Mouse (Mus musculus): ENCODE results near the gene Stag3. TPM values are rescaled to one million over a fixed set of nuclear protein-coding genes. Genes with fewer than 3 reads are reported as not detected.

The Stag3 gene
- polyA plus RNA-seq, 1 experiment: 0.05 TPM

- peaks cover 3% of the 10 kb centered on the region for H3K36me3 ChIP-seq (ENCODE audit: control insufficient read depth, insufficient read depth)
- peak within 1 kb of the TSS; percentile 52 for H3K4me3 ChIP-seq (ENCODE audit: insufficient read depth, poor library complexity, severe bottlenecking)
- peak within 1 kb of the TSS; percentile 56 for H3ac ChIP-seq (ENCODE audit: control insufficient read depth, insufficient read length, low read depth)
- no peaks in the 10 kb centered on the region for H3K79me2 ChIP-seq (ENCODE audit: control insufficient read depth, insufficient read depth)
- TF ChIP-seq MAX (IDR thresholded peaks at IDR 0.05) (peak; percentile 8), MYOG (IDR thresholded peaks at IDR 0.05; ENCODE audit: control insufficient read depth, extremely low read depth, insufficient read length) (no peak), FOSL1 (IDR thresholded peaks at IDR 0.05; ENCODE audit: insufficient read depth, low read length, poor library complexity, severe bottlenecking) (no peak), MYOD1 (IDR thresholded peaks at IDR 0.05; ENCODE audit: control insufficient read depth, insufficient read length, low read depth) (no peak), USF1 (IDR thresholded peaks at IDR 0.05; ENCODE audit: low read depth) (peak; percentile 87), CTCF (IDR thresholded peaks at IDR 0.05; ENCODE audit: control insufficient read depth, insufficient read depth, insufficient read length) (no peak), CEBPB (IDR thresholded peaks at IDR 0.05; ENCODE audit: low read depth) (no peak)
- H3K79me3 ChIP-seq (ENCODE audit: low read depth): no peaks in the 10 kb centered on the region
- H3K27me3 ChIP-seq (ENCODE audit: control insufficient read depth, insufficient read depth, insufficient read length): no peaks in the 10 kb centered on the region
Observed at GRCm38 (mm10) chr5:138255353-138256093, 24.5 kb upstream of the Stag3 start, which contains the start of gene Lamtor4. Gene Lamtor4, plus strand, starts transcription at chr5:138255482.

GRCm38 (mm10) chr5:138256094-138256467 lies 24.0 kb upstream of the Stag3 start:
- TF ChIP-seq MYOG (IDR thresholded peaks at IDR 0.05; ENCODE audit: control insufficient read depth, extremely low read depth, insufficient read length): no peak
- Histone ChIP-seq H3K79me2 (ENCODE audit: control insufficient read depth, insufficient read depth) (no peaks in the 10 kb centered on the region), H3ac (ENCODE audit: control insufficient read depth, insufficient read length, low read depth) (peak overlapping the region; percentile 56), H3K79me3 (ENCODE audit: low read depth) (no peaks in the 10 kb centered on the region), H3K36me3 (ENCODE audit: control insufficient read depth, insufficient read depth) (peaks cover 3% of the 10 kb centered on the region), H3K4me3 (ENCODE audit: insufficient read depth, poor library complexity, severe bottlenecking) (peak overlapping the region; percentile 52), H3K27me3 (ENCODE audit: control insufficient read depth, insufficient read depth, insufficient read length) (no peaks in the 10 kb centered on the region)

DNA sequence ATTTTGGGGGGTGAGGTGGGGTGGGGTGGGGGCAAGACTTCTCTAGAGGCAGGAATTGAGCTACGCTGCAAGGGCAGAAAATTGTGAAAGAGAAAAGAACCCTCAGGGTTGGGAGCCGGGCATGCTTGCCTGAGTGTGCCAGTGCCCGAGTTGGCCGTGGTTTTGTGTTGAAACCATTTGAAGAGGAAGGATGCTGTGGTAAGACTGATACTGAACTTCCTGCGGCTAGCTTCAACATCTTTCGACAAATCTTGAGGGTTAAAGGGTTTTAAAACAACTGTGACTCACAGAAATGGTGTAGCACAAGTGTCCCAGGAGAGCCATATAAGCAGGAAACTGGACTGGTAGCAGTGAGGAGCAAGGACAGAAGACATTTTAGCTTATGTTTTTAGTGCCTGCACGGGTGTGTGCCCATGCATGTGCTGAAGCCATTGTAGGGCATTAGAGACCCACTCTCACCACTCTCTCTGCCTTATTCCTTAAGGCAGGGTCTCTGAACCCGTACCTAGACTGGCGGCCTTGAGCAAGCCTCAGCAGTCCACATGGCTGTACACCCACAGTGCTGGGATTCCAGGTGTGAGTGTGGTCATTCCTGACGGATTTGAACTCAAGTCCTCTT lies 23.0 kb upstream of the Stag3 start:
- no peak overlapping the region for H3ac ChIP-seq (ENCODE audit: control insufficient read depth, insufficient read length, low read depth)
- H3K79me2 ChIP-seq (ENCODE audit: control insufficient read depth, insufficient read depth): no peaks in the 10 kb centered on the region
- no peaks in the 10 kb centered on the region for H3K79me3 ChIP-seq (ENCODE audit: low read depth)
- peaks cover 3% of the 10 kb centered on the region for H3K36me3 ChIP-seq (ENCODE audit: control insufficient read depth, insufficient read depth)
- H3K4me3 ChIP-seq (ENCODE audit: insufficient read depth, poor library complexity, severe bottlenecking): no peak overlapping the region
- no peaks in the 10 kb centered on the region for H3K27me3 ChIP-seq (ENCODE audit: control insufficient read depth, insufficient read depth, insufficient read length)
- no peak for TF ChIP-seq CEBPB (IDR thresholded peaks at IDR 0.05; ENCODE audit: low read depth)
- TF ChIP-seq MYOD1 (IDR thresholded peaks at IDR 0.05; ENCODE audit: control insufficient read depth, insufficient read length, low read depth): no peak
- no peak for TF ChIP-seq MYOG (IDR thresholded peaks at IDR 0.05; ENCODE audit: control insufficient read depth, extremely low read depth, insufficient read length)
- TF ChIP-seq MAX (IDR thresholded peaks at IDR 0.05): no peak
- TF ChIP-seq FOSL1 (IDR thresholded peaks at IDR 0.05; ENCODE audit: insufficient read depth, low read length, poor library complexity, severe bottlenecking): no peak
- TF ChIP-seq CTCF (IDR thresholded peaks at IDR 0.05; ENCODE audit: control insufficient read depth, insufficient read depth, insufficient read length): no peak

DNA sequence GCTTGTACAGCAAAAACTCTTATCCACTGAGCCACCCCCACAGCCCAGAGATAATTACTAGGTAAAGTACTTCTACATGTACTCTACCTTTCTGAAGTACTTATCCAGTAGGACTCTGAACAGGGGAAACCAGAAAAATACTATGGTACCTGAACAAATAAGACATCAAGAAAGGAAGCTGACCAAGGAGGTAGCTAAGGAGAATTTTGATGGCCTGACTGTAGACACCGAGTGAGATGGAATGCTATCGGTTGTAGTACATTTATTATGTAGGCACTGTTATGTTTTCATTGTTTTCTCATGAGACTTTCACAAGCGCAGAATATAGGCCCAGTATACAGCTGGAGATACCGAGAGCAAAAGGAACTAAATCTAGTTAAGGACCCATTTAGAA lies 22.5 kb upstream of the Stag3 start:
- Histone ChIP-seq H3ac (ENCODE audit: control insufficient read depth, insufficient read length, low read depth) (no peak overlapping the region), H3K4me3 (ENCODE audit: insufficient read depth, poor library complexity, severe bottlenecking) (no peak overlapping the region), H3K27me3 (ENCODE audit: control insufficient read depth, insufficient read depth, insufficient read length) (no peaks in the 10 kb centered on the region), H3K79me2 (ENCODE audit: control insufficient read depth, insufficient read depth) (peaks cover 3% of the 10 kb centered on the region), H3K36me3 (ENCODE audit: control insufficient read depth, insufficient read depth) (peaks cover 3% of the 10 kb centered on the region), H3K79me3 (ENCODE audit: low read depth) (no peaks in the 10 kb centered on the region)
- TF ChIP-seq CEBPB (IDR thresholded peaks at IDR 0.05; ENCODE audit: low read depth): no peak
- no peak for TF ChIP-seq MYOD1 (IDR thresholded peaks at IDR 0.05; ENCODE audit: control insufficient read depth, insufficient read length, low read depth)

DNA sequence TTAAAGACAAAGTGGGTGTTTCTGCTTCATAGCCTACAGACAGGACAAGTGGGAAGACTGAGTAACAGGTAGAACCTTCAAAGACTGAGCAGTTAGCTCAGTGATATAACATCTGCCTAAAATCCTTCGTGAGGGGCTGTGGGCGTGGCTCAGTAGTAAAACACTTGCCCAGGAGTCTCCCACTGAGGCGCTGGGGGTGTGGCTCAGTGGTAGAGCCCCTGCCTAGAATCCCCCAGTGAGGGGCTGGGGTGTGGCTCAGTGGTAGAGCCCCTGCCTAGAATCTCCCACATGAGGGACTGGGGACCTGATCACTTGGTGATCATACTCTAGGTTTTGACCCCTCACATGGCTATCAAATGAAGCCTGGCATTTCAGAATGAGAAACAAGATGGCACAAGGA lies 22.0 kb upstream of the Stag3 start:
- no peaks in the 10 kb centered on the region for H3K27me3 ChIP-seq (ENCODE audit: control insufficient read depth, insufficient read depth, insufficient read length)
- no peak overlapping the region for H3K4me3 ChIP-seq (ENCODE audit: insufficient read depth, poor library complexity, severe bottlenecking)
- H3K79me3 ChIP-seq (ENCODE audit: low read depth): no peaks in the 10 kb centered on the region
- no peak for TF ChIP-seq MYOG (IDR thresholded peaks at IDR 0.05; ENCODE audit: control insufficient read depth, extremely low read depth, insufficient read length)
- TF ChIP-seq MYOD1 (IDR thresholded peaks at IDR 0.05; ENCODE audit: control insufficient read depth, insufficient read length, low read depth): no peak
- TF ChIP-seq CEBPB (IDR thresholded peaks at IDR 0.05; ENCODE audit: low read depth): no peak
- no peak for TF ChIP-seq USF1 (IDR thresholded peaks at IDR 0.05; ENCODE audit: low read depth)
- TF ChIP-seq FOSL1 (IDR thresholded peaks at IDR 0.05; ENCODE audit: insufficient read depth, low read length, poor library complexity, severe bottlenecking): no peak
- no peak for TF ChIP-seq CTCF (IDR thresholded peaks at IDR 0.05; ENCODE audit: control insufficient read depth, insufficient read depth, insufficient read length)
- TF ChIP-seq MAX (IDR thresholded peaks at IDR 0.05): no peak
- H3ac ChIP-seq (ENCODE audit: control insufficient read depth, insufficient read length, low read depth): no peak overlapping the region
- H3K36me3 ChIP-seq (ENCODE audit: control insufficient read depth, insufficient read depth): peaks cover 3% of the 10 kb centered on the region
- peaks cover 8% of the 10 kb centered on the region for H3K79me2 ChIP-seq (ENCODE audit: control insufficient read depth, insufficient read depth)

- TF ChIP-seq MYOG (IDR thresholded peaks at IDR 0.05; ENCODE audit: control insufficient read depth, extremely low read depth, insufficient read length): no peak
- TF ChIP-seq FOSL1 (IDR thresholded peaks at IDR 0.05; ENCODE audit: insufficient read depth, low read length, poor library complexity, severe bottlenecking): no peak
- no peak for TF ChIP-seq MYOD1 (IDR thresholded peaks at IDR 0.05; ENCODE audit: control insufficient read depth, insufficient read length, low read depth)
- TF ChIP-seq CEBPB (IDR thresholded peaks at IDR 0.05; ENCODE audit: low read depth): no peak
- no peak for TF ChIP-seq MAX (IDR thresholded peaks at IDR 0.05)
- TF ChIP-seq USF1 (IDR thresholded peaks at IDR 0.05; ENCODE audit: low read depth): no peak
- TF ChIP-seq CTCF (IDR thresholded peaks at IDR 0.05; ENCODE audit: control insufficient read depth, insufficient read depth, insufficient read length): no peak
- Histone ChIP-seq H3K79me3 (ENCODE audit: low read depth) (no peaks in the 10 kb centered on the region), H3K79me2 (ENCODE audit: control insufficient read depth, insufficient read depth) (peaks cover 12% of the 10 kb centered on the region), H3K4me3 (ENCODE audit: insufficient read depth, poor library complexity, severe bottlenecking) (no peak overlapping the region), H3ac (ENCODE audit: control insufficient read depth, insufficient read length, low read depth) (no peak overlapping the region), H3K27me3 (ENCODE audit: control insufficient read depth, insufficient read depth, insufficient read length) (no peaks in the 10 kb centered on the region), H3K36me3 (ENCODE audit: control insufficient read depth, insufficient read depth) (peaks cover 3% of the 10 kb centered on the region)
Observed at GRCm38 (mm10) chr5:138258542-138258941, 21.5 kb upstream of the Stag3 start.
